Mouse (Mus musculus) heart, adult 9 months (tissue): ENCODE measurements around the gene Rab28.

Experiments used
- DNase-seq, 2 experiments: peaks; one replicate each; pipeline ENCODE4 v3.0.0; 2022; ENCODE audit warnings: low spot score in 2 of 2

The Rab28 gene

GRCm38 (mm10) chr5:41627224-41628144 lies 80.5 kb downstream of the Rab28 start:
- DNase-seq = no peak

DNA sequence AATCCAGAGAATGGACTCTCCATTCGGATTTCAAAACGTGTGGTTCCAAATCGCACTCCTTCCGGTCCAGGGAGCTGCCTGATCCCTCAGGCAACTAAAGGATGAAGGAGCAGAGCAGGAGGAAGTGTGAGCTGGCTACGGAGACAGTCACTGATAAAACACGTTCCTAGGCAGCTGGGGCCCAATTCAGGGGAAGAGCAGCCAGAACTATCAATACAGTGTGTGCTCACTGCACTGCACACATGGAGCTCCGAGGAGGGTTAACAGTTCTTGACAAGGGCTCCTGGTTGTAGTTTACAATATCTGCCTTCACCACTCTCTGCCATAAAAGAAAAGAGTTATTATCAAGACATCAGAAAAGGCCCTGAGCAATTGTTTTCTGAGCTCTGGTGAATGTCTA lies 82.4 kb downstream of the Rab28 start:
- no peak for DNase-seq

GRCm38 (mm10) chr5:41621748-41622147 lies 86.2 kb downstream of the Rab28 start:
- DNase-seq = no peak

DNA sequence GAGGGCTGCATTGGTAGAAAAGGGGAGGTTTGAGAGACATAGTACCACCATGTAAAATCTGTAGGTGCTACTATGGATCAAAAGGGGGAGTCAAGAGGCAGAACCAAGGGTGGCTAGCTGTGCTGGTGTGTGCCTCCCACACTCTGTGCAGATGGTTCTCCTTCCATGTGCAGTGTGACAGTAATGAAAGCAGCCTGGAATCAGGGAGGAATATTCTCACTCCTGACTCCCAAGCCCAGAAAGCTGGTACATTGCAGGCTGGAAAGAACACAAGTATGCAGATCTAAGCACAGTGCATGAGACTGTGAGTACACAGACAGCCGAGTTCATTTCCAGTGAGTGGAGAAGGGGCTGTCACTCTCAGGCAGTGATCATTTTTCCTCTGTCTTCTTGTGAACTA lies 89.0 kb downstream of the Rab28 start:
- no peak for DNase-seq

GRCm38 (mm10) chr5:41610447-41611030 lies 97.4 kb downstream of the Rab28 start:
- DNase-seq = no peak

- DNase-seq = no peak
Observed at GRCm38 (mm10) chr5:41596242-41597117, 111.5 kb downstream of the Rab28 start.

DNA sequence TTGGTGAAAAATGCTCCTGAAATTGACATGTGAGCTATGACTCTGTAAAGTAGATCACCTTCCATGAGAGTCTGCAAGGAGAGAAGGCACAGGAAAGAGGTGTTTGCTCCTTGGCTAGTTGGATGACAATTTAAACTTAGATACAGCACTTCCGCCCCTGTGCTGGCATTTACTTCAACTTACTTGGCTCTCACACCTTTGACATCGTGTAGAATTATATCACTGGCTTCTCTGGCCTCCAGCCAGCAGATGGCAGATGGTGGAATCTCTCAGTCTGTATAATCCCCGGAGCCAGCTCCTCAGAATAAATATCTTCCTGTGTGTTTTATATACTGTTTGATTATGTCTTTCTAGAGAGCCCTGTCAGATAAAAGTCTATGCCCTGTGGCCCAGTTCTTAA lies 112.8 kb downstream of the Rab28 start:
- DNase-seq = no peak

GRCm38 (mm10) chr5:41578051-41578450 lies 129.9 kb downstream of the Rab28 start:
- DNase-seq = no peak
